Mouse (Mus musculus) intestine, embryonic 15.5 days (tissue): ENCODE results near the gene Cwh43. TPM values are rescaled to one million over a fixed set of nuclear protein-coding genes. Genes with fewer than 3 reads are reported as not detected.
A peak's percentile ranks its signal among the peaks of the same experiment; 100 is the strongest.

Source experiments
- ATAC-seq: fragments of 200-750 bp; cut with Nextera tagmentation; 2 replicates; pipeline ENCODE4 v1.8.0; 2017; ENCODE audit warnings: moderate TSS enrichment, moderate library complexity
- H3K27ac ChIP-seq: fragments of 300-500 bp; sonication (generic); 2 replicates; pipeline ENCODE4 v1.5.1; 2015; ENCODE audit warnings: mild to moderate bottlenecking, inconsistent platforms
- H3K27me3 ChIP-seq: fragments of 300-500 bp; sonication (generic); replicated peaks from 2 replicates; pipeline ENCODE4 v1.6.1; 2015; ENCODE audit warnings: inconsistent platforms
- H3K36me3 ChIP-seq: fragments of 300-500 bp; sonication (generic); 2 replicates; pipeline ENCODE4 v1.6.1; 2015; ENCODE audit warnings: inconsistent platforms
- H3K4me1 ChIP-seq: fragments of 300-500 bp; sonication (generic); replicated peaks from 2 replicates; pipeline ENCODE4 v1.6.1; 2015; ENCODE audit warnings: inconsistent platforms
- H3K4me2 ChIP-seq: fragments of 300-500 bp; sonication (generic); replicated peaks from 2 replicates; pipeline ENCODE4 v1.6.1; 2015; ENCODE audit warnings: mild to moderate bottlenecking, inconsistent platforms
- H3K4me3 ChIP-seq: fragments of 300-500 bp; sonication (generic); replicated peaks from 2 replicates; pipeline ENCODE4 v1.5.1; 2015; ENCODE audit warnings: inconsistent platforms
- H3K9ac ChIP-seq: fragments of 300-500 bp; sonication (generic); 2 replicates; pipeline ENCODE4 v1.6.1; 2015; ENCODE audit warnings: inconsistent platforms
- H3K9me3 ChIP-seq: fragments of 300-500 bp; sonication (generic); 2 replicates; pipeline ENCODE4 v1.6.1; 2016; ENCODE audit warnings: inconsistent platforms
- WGBS: fragments of 180-500 bp; shearing (Covaris S2); methylation state at CpG from one replicate; pipeline ENCODE4 v1.1.7; 2015; 5-methylcytosine and 5-hydroxymethylcytosine counted together
- polyA plus RNA-seq: library from polyadenylated mRNA; unstranded; fragments of >200 nt; fragmentation: Nextera tagmentation; extraction: Ambion mirVana; gene quantifications from 2 replicates; pipeline ENCODE4 v1.2.1, GENCODE M21; 2015

Cwh43 gene
- 0.15 and 0.20 TPM in 2 replicates for polyA plus RNA-seq

- ATAC-seq, result peak; percentile 41
- Histone ChIP-seq H3K9ac (no peak within 1 kb of the TSS), H3K9me3 (no peaks in the 10 kb centered on the region), H3K27me3 (peaks cover 22% of the 10 kb centered on the region), H3K4me2 (peak within 1 kb of the TSS; percentile 74), H3K36me3 (no peaks in the 10 kb centered on the region), H3K4me3 (peak within 1 kb of the TSS; percentile 33), H3K27ac (no peak within 1 kb of the TSS), H3K4me1 (peaks cover 5% of the 10 kb centered on the region)
- 3% methylated on average over 49 of the region's 49 CpGs for WGBS
Measured at GRCm38 (mm10) chr5:73405981-73406722, at the start of gene Cwh43. Gene Cwh43 (plus strand): TSS chr5:73406075.

- WGBS, result 59% methylated on average over 6 of the region's 6 CpGs
- Histone ChIP-seq H3K9ac (no peak overlapping the region), H3K9me3 (no peaks in the 10 kb centered on the region), H3K4me3 (no peak overlapping the region), H3K27me3 (no peaks in the 10 kb centered on the region), H3K4me1 (peaks cover 15% of the 10 kb centered on the region), H3K4me2 (peak overlapping the region; percentile 51), H3K27ac (peak overlapping the region; percentile 75), H3K36me3 (no peaks in the 10 kb centered on the region)
- ATAC-seq, result peak; percentile 41
Measured at GRCm38 (mm10) chr5:73359134-73359751, 46.6 kb upstream of the Cwh43 start.

DNA sequence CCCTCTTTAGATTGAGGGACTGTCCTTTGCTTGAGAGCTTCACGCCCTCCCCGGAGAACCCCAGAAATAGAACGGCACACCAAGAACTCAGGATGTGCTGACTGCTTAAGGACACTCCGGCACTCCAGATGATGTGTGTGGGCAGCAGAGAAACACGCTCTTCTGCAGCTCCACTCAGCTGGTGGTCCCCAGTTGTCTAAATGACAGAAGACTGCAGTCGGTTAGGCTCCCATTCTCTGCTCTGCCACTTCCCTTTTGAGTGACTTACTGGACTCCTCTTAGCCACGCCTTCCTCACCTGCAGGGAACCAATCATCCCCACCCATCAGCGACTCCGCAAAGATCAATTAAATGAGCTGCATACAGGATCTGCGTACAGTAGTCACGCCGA lies 46.1 kb upstream of the Cwh43 start:
- no peak overlapping the region for H3K4me3 ChIP-seq
- H3K4me1 ChIP-seq, result peaks cover 10% of the 10 kb centered on the region
- peak overlapping the region; percentile 75 for H3K27ac ChIP-seq
- peak overlapping the region; percentile 51 for H3K4me2 ChIP-seq
- no peaks in the 10 kb centered on the region for H3K36me3 ChIP-seq
- 34% methylated on average over 12 of the region's 12 CpGs for WGBS
- H3K9me3 ChIP-seq, result no peaks in the 10 kb centered on the region
- no peaks in the 10 kb centered on the region for H3K27me3 ChIP-seq
- no peak overlapping the region for H3K9ac ChIP-seq
- peak; percentile 44 for ATAC-seq

GRCm38 (mm10) chr5:73360240-73360639 lies 45.6 kb upstream of the Cwh43 start:
- WGBS, result 28% methylated on average over 12 of the region's 12 CpGs
- Histone ChIP-seq H3K9me3 (no peaks in the 10 kb centered on the region), H3K4me3 (no peak overlapping the region), H3K4me1 (peaks cover 10% of the 10 kb centered on the region), H3K27ac (no peak overlapping the region), H3K4me2 (peak overlapping the region; percentile 51), H3K27me3 (no peaks in the 10 kb centered on the region), H3K36me3 (no peaks in the 10 kb centered on the region), H3K9ac (no peak overlapping the region)
- ATAC-seq, result no peak

DNA sequence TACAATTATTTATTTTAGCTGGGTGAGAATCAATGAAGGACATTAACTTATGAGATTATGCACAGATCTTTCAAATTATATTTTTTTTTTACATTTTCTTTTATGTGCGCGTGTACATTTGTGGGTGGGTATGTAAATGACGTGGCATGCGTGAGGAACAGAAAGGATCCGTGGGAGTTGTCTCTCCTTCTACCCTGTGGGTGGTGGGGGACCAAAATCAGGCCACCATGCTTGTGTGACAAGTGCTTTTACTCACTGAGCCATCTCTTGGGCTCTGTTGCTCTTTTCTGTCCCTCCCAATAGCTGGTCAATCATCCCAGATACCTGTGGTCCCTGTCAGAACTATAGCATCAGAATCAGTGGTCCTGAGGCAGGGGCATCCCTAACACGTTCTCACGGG lies 43.5 kb upstream of the Cwh43 start:
- no peak for ATAC-seq
- no peak overlapping the region for H3K4me2 ChIP-seq
- WGBS, result 83% methylated on average over 7 of the region's 7 CpGs

GRCm38 (mm10) chr5:73362791-73363190 lies 43.1 kb upstream of the Cwh43 start:
- ATAC-seq, result no peak
- WGBS, result 67% methylated on average over 5 of the region's 5 CpGs
- H3K27me3 ChIP-seq, result no peaks in the 10 kb centered on the region

More for the DNA sequence above, 43.5 kb upstream of the Cwh43 start:
- Histone ChIP-seq H3K36me3 (no peaks in the 10 kb centered on the region), H3K27me3 (no peaks in the 10 kb centered on the region), H3K9ac (no peak overlapping the region), H3K4me3 (no peak overlapping the region), H3K9me3 (no peaks in the 10 kb centered on the region), H3K27ac (no peak overlapping the region), H3K4me1 (peaks cover 10% of the 10 kb centered on the region)

GRCm38 (mm10) chr5:73364107-73364864 lies 41.6 kb upstream of the Cwh43 start:
- Histone ChIP-seq H3K36me3 (no peaks in the 10 kb centered on the region), H3K27ac (no peak overlapping the region), H3K4me1 (peaks cover 7% of the 10 kb centered on the region), H3K4me2 (no peak overlapping the region), H3K9me3 (no peaks in the 10 kb centered on the region), H3K4me3 (no peak overlapping the region), H3K27me3 (no peaks in the 10 kb centered on the region), H3K9ac (no peak overlapping the region)
- peak; percentile 62 for ATAC-seq
- WGBS, result 88% methylated on average over 2 of the region's 2 CpGs

More at GRCm38 (mm10) chr5:73362791-73363190, 43.1 kb upstream of the Cwh43 start:
- H3K9me3 ChIP-seq, result no peaks in the 10 kb centered on the region
- H3K4me2 ChIP-seq, result no peak overlapping the region
- no peaks in the 10 kb centered on the region for H3K36me3 ChIP-seq
- no peak overlapping the region for H3K27ac ChIP-seq
- H3K4me1 ChIP-seq, result peaks cover 10% of the 10 kb centered on the region
- no peak overlapping the region for H3K4me3 ChIP-seq
- H3K9ac ChIP-seq, result no peak overlapping the region

GRCm38 (mm10) chr5:73367906-73368305 lies 38.0 kb upstream of the Cwh43 start:
- no peak overlapping the region for H3K4me2 ChIP-seq
- no peaks in the 10 kb centered on the region for H3K4me1 ChIP-seq
- WGBS, result 78% methylated on average over 4 of the region's 4 CpGs
- no peak for ATAC-seq
- H3K4me3 ChIP-seq, result no peak overlapping the region
- no peak overlapping the region for H3K9ac ChIP-seq
- no peaks in the 10 kb centered on the region for H3K9me3 ChIP-seq
- H3K27me3 ChIP-seq, result no peaks in the 10 kb centered on the region
- H3K36me3 ChIP-seq, result no peaks in the 10 kb centered on the region
- no peak overlapping the region for H3K27ac ChIP-seq

- Histone ChIP-seq H3K4me2 (no peak overlapping the region), H3K9ac (no peak overlapping the region), H3K9me3 (no peaks in the 10 kb centered on the region), H3K27me3 (no peaks in the 10 kb centered on the region), H3K4me3 (no peak overlapping the region), H3K27ac (peak overlapping the region; percentile 45), H3K4me1 (no peaks in the 10 kb centered on the region), H3K36me3 (no peaks in the 10 kb centered on the region)
- 72% methylated on average over 10 of the region's 10 CpGs for WGBS
- peak; percentile 50 for ATAC-seq
Measured at GRCm38 (mm10) chr5:73368845-73369447, 36.9 kb upstream of the Cwh43 start.

DNA sequence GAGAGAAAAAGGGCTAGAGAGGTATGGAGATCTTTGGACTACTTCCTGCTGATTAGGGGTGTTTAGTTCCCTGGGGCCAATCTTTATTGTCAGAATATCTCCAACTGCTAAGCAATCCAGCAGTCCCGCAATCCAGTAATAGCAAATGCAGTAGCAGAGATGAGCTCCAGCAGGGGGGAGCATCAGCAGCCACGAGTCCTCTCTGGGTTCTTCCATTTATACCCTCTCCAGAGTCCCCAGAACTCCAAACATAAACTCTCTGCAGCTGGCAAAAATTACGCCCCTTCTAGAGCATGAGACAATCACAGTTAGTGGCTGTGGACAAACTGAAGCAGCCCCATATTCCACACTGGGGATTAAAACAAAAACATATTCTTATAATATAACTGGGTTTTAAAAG lies 36.1 kb upstream of the Cwh43 start:
- ATAC-seq, result peak; percentile 54; the same call in 1 of the 2 replicates
- H3K4me1 ChIP-seq, result no peaks in the 10 kb centered on the region
- no peak overlapping the region for H3K4me2 ChIP-seq
- 41% methylated on average over 3 of the region's 3 CpGs for WGBS
- H3K27me3 ChIP-seq, result no peaks in the 10 kb centered on the region
- no peaks in the 10 kb centered on the region for H3K36me3 ChIP-seq
- H3K9me3 ChIP-seq, result no peaks in the 10 kb centered on the region
- H3K27ac ChIP-seq, result peak overlapping the region; percentile 45; the same call in 1 of the 2 replicates
- H3K4me3 ChIP-seq, result no peak overlapping the region
- H3K9ac ChIP-seq, result no peak overlapping the region

DNA sequence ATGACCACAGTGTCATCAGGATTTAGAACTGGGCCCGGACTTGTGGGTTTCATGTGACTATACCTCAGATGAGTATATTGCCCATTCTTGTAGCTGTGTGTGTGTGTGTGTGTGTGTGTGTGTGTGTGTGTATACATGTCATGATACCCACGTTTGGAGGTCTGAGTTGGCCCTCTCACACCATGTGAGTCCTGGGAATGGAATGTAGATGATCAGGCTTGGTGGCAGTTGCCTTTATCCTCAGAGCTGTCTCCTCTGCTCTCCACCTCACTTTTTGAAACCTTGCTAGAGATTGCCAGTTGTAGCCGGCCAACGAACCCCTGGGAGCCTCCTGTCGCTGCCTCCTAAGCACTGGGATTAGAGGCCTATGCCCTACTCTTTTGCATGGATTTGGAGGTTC lies 33.3 kb upstream of the Cwh43 start:
- Histone ChIP-seq H3K9me3 (no peaks in the 10 kb centered on the region), H3K4me2 (no peak overlapping the region), H3K4me1 (no peaks in the 10 kb centered on the region), H3K36me3 (no peaks in the 10 kb centered on the region), H3K9ac (no peak overlapping the region), H3K27ac (no peak overlapping the region), H3K4me3 (no peak overlapping the region), H3K27me3 (no peaks in the 10 kb centered on the region)
- ATAC-seq, result no peak
- 66% methylated on average over 5 of the region's 5 CpGs for WGBS

- H3K4me1 ChIP-seq, result no peaks in the 10 kb centered on the region
- no peak overlapping the region for H3K27ac ChIP-seq
- 43% methylated on average over 3 of the region's 3 CpGs for WGBS
- H3K9ac ChIP-seq, result no peak overlapping the region
- no peaks in the 10 kb centered on the region for H3K9me3 ChIP-seq
- no peaks in the 10 kb centered on the region for H3K36me3 ChIP-seq
- H3K4me3 ChIP-seq, result no peak overlapping the region
- no peak for ATAC-seq
- H3K4me2 ChIP-seq, result no peak overlapping the region
- no peaks in the 10 kb centered on the region for H3K27me3 ChIP-seq
Measured at GRCm38 (mm10) chr5:73373184-73373583, 32.7 kb upstream of the Cwh43 start.
